Mouse (Mus musculus) T-cell, adult 66 days (primary cell): Measurements from ENCODE around the gene Olfr447. TPM values are rescaled to one million over a fixed set of nuclear protein-coding genes. Genes with fewer than 3 reads are reported as not detected.

Experiments used
- total RNA-seq, 2 experiments: library from RNA; stranded (reverse); gene quantifications; 3 replicates in 1 of 2; 4 replicates in 1 of 2; pipeline ENCODE4 v1.2.4; 2023

Gene Olfr447
- total RNA-seq = not detected

DNA sequence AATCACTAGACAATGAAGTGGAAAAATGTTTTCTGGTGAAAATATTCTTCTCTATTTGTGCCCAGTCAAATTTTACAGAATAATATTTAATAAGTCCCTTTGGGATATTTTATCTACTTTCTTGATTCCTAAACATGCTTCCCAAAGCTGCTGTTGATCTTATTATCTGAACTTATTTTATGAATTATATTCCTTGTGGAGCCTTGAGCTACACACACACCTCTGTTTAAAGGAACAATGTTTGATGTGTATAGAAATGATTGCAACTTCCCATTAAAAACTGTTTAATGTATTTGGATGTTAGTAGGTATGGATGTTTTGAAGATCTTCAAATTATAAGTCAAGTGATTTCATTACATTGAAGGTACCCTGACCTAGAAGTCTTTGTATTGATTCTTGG lies at the start of gene Olfr447:
Gene Olfr447 (plus strand): TSS at position 301 of the 400 bp plus-strand sequence.

GRCm38 (mm10) chr6:42890141-42890540 lies 18.5 kb upstream of the Olfr447 start, which contains the start of gene Olfr448:
Gene Olfr448, plus strand, starts transcription at chr6:42890441.

GRCm38 (mm10) chr6:42921077-42921476 lies 12.4 kb downstream of the Olfr447 start, which contains the start of gene Olfr446:
Gene Olfr446, plus strand, starts transcription at chr6:42921377.

DNA sequence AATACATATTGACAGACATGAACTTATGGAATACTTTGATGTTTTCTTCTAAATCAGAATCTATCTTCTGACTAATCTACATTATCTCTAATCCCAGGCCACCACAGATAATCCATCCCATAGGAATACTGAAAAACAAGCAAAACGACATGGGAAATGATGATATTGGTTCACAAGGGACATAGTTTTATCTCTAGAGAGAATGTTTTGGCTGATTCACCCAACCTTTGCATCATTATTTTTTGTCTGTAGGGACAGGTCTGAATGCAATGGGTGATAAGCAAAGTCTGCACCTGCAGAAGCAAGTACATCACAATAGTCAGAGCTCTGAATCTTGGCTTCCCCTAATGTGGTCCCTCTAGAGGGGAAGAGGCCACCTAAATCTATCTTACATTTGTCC lies 40.1 kb downstream of the Olfr447 start, which contains the start of gene Olfr444:
Gene Olfr444 (plus strand): TSS at position 301 of the 400 bp plus-strand sequence.

Other genes starting within 250 kb of the Olfr447 start
- gene Tcaf1, start 198.8 kb upstream of the Olfr447 start, total RNA-seq = not detected
- gene Olfr453, start 169.5 kb upstream of the Olfr447 start, total RNA-seq = not detected
- not detected for gene Olfr38, start 152.5 kb upstream of the Olfr447 start, total RNA-seq
- not detected for gene Olfr452, start 123.8 kb upstream of the Olfr447 start, total RNA-seq
- gene Olfr450, start 96.9 kb upstream of the Olfr447 start, total RNA-seq = not detected
- gene Olfr449, start 74.5 kb upstream of the Olfr447 start, total RNA-seq = not detected
- gene Olfr448, start 18.4 kb upstream of the Olfr447 start, total RNA-seq = not detected
- not detected for gene Olfr446, start 12.5 kb downstream of the Olfr447 start, total RNA-seq
- not detected for gene Olfr444, start 40.2 kb downstream of the Olfr447 start, total RNA-seq
- gene Olfr441, start 197.5 kb downstream of the Olfr447 start, total RNA-seq = not detected
- not detected for gene Olfr237-ps1, start 237.7 kb downstream of the Olfr447 start, total RNA-seq